Mouse (Mus musculus): Measurements from ENCODE around the gene Oard1.

GRCm38 (mm10) chr17:48455955-48456354 is 46.1 kb downstream of the Oard1 start:
- TF ChIP-seq E2F4 (IDR thresholded peaks at IDR 0.05; ENCODE audit: insufficient replicate concordance, low read depth, low read length) (no peak), USF1 (IDR thresholded peaks at IDR 0.05; ENCODE audit: low read depth, low read length) (no peak), EP300 (IDR thresholded peaks at IDR 0.05; ENCODE audit: low read length) (no peak), MYC (IDR thresholded peaks at IDR 0.05; ENCODE audit: low read depth, low read length) (no peak), USF2 (conservative IDR thresholded peaks at IDR 0.05; ENCODE audit: low read depth, low read length) (no peak), SMC3 (IDR thresholded peaks at IDR 0.05; ENCODE audit: low read depth, low read length) (no peak), ZKSCAN1 (IDR thresholded peaks at IDR 0.05; ENCODE audit: borderline replicate concordance, low read depth, low read length) (no peak), POLR2A (IDR thresholded peaks at IDR 0.05; ENCODE audit: low read depth, low read length) (no peak), CTCF (conservative IDR thresholded peaks at IDR 0.05 in 1 of 2, IDR thresholded peaks at IDR 0.05 in 1 of 2; ENCODE audit: low read depth in 2 of 2, low read length in 2 of 2) (no peak), HCFC1 (IDR thresholded peaks at IDR 0.05; ENCODE audit: low read depth, low read length) (no peak), NELFE (IDR thresholded peaks at IDR 0.05; ENCODE audit: low read depth, low read length) (no peak), ETS1 (conservative IDR thresholded peaks at IDR 0.05; ENCODE audit: low read depth, low read length) (no peak), KAT2A (IDR thresholded peaks at IDR 0.05; ENCODE audit: insufficient replicate concordance, low read length) (no peak)

All from CH12.LX (cell line).